Mouse (Mus musculus) brain, embryonic 18.5 days (tissue): ENCODE measurements at regions not wholly inside any gene's neighbourhood (a gene's known extent, or its start where the extent isn't known, plus 50 kb on each side); places are given as distances from the start of the nearest gene placed in this dataset.

Experiments used
- DNase-seq: peaks from one replicate; pipeline ENCODE4 v3.0.0-alpha.2; 2012; ENCODE audit warnings: low read depth, low spot score

DNA sequence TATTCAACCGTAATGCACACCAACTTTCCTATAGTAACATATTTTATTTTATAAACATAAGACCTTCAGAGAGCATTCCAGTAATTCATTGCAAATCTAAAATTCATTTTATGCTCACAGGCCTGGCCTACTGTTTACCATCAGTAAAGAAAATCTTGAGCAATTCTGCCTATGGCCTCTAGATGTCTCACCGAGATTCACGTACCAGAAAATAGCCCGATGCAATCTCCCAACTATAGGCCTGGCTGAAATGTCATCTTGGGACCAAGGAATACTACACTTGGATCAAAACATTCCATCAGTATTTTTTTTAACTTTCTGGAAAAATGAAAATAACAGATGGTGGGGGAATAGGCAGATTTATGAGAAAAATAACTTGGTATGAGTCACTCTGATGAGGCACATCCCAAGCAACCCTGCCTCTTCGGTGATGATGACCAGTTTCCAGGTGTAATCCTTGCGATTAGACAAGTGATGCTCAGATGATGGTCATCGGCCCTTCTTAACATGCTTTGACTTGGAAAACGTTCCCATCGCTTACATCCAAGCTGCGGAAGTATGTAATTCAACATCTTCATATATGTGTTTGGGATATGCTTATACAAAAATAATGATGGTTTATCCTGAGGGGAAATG is 439.9 kb downstream of the Nyap2 start:
- DNase-seq, result no peak

- DNase-seq, result no peak
Measured at GRCm38 (mm10) chr1:81520420-81521273, 443.9 kb downstream of the Nyap2 start.

DNA sequence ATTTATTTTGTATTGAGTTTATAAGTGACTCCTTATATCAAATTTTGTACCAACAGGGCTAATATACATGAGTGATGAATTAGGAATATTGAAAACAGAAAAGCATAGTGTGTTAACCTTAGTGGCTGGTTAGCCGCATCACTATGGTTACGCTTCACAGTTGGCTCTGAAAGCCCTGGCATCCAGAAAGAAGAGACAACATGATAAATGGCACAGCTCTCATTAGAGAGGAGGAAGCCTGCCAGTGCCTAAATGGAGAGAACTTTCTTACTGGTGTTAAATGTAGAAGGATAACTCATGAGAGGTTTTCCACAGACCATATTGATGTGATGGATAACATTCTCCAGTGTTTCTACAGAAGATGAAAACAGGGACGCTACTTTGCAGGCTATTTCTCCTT is 446.2 kb downstream of the Nyap2 start:
- DNase-seq, result no peak

DNA sequence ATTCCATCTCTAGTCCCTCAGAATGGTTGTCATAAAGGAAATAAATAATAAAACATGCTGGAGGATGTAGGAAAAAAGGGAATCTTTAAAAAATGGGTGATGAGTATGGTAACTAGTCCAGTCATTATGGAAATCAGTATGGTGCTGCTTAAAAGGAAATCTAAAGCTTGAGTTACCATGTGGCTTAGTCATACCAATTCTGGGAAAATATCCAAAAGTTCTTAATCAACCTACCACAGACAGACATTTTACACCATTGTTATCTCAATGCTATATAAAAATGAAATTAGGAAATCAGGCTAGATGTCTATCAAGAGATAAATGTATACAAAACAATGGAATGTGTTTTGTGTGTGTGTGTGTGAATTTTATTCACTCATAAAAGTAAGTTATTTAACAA is 449.1 kb downstream of the Nyap2 start:
- no peak for DNase-seq

- no peak for DNase-seq
Measured at GRCm38 (mm10) chr1:81537836-81538235, 461.1 kb downstream of the Nyap2 start.

- DNase-seq, result no peak
Measured at GRCm38 (mm10) chr1:81539591-81540311, 463.0 kb downstream of the Nyap2 start.

- DNase-seq, result no peak
Measured at GRCm38 (mm10) chr1:81548906-81549305, 472.2 kb downstream of the Nyap2 start.

DNA sequence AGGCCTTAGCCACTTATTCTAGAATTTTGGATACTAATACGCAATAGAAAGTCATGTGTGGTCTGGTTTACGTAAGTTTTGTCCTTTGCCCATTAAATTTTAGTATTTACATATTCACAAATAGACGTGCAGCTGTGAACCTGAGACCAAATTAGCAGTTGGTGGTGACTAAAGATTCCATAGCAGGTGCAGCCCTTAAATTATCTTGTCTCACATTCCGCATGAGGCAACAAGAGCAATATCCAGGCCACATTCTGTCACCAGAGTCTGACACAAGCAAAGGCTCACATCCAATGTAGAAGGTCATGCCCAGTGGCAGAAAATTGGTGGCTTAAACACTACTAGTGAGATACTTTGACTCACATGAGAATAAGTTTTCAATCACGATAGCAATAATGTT is 473.0 kb downstream of the Nyap2 start:
- DNase-seq, result no peak

DNA sequence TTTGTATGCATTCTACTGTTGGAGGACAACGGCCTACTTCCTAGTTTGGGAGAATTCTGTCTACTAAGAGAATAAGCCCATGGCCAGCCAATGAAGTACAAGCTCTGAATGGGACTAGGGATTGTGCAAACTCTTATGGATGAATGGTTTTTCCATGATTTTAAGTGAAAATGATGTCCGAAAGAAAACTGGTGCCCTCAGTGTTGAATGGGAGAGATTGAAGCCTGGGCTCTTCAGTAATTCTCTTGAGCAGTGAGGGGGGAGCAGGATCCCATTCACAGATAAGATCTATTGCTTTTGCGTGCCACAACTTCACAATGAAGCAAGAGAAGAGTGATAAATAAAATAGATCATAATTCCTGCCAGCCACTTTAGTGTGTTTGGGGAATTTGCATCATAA is 476.0 kb downstream of the Nyap2 start:
- no peak for DNase-seq

- DNase-seq, result no peak
Measured at GRCm38 (mm10) chr1:81576965-81577664, 500.4 kb downstream of the Nyap2 start.

- no peak for DNase-seq
Measured at GRCm38 (mm10) chr1:81577665-81578201, 501.0 kb downstream of the Nyap2 start.

DNA sequence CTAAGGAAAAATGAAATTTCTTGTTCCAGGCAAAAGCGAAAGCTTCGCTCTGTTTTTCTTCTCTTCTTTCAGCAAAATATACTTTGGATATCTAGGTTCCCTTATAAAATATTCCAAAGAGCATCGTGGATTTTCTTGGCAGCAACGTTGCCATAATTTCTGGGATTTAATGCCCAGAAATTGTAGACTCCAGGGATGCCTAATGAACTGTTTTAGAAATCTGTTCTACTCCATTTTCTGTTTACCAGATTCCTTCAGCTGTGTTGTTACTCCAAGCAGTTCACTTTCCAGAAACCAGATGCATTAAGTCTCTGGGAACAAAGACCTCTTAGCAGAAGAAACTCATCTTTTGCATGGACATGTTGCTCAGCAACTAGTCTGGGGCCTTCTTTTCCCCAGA is 504.5 kb downstream of the Nyap2 start:
- no peak for DNase-seq

DNA sequence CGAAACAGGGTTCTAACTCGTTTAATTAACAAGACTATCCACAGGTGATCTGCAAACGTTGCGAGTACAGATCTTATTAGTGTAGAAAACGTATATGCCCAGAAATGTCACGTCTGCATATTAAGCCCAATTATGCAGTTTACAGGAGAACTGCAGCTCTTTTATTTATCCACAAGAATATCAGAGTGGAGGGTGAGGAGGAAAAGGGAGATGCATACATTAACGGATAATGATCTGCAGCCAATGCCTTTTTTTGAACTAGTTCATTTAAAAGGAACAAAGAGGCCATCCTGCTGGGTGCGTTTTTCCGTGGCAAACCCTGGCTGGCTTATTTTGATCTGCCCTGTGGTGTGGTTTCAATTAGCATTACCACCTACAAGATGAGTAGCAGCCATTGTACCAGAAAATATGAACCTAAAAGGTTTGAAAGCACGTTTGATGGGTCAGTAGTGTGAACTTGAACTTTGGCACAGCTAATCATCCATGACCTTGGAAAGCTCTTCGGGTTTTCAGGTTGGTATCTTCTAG is 511.1 kb downstream of the Nyap2 start:
- no peak for DNase-seq

DNA sequence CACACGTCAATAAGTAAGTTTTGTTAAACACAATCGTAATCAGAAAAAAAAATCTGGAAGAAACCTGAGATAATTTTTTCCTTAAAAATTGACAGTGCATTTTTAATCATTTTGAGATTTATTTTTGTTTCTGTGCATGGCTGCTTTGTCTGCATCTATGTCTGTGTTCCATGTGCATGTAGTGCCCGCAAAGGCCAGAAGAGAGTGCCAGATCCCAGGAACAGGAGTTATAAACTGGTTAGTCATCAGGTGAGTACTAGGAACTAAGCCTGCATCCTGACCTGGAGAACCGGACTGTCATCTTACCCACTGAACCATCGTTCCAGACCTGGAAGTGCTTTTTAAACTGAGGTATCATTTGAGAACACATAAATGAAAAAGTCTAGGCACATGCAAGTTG is 514.9 kb downstream of the Nyap2 start:
- DNase-seq, result no peak

DNA sequence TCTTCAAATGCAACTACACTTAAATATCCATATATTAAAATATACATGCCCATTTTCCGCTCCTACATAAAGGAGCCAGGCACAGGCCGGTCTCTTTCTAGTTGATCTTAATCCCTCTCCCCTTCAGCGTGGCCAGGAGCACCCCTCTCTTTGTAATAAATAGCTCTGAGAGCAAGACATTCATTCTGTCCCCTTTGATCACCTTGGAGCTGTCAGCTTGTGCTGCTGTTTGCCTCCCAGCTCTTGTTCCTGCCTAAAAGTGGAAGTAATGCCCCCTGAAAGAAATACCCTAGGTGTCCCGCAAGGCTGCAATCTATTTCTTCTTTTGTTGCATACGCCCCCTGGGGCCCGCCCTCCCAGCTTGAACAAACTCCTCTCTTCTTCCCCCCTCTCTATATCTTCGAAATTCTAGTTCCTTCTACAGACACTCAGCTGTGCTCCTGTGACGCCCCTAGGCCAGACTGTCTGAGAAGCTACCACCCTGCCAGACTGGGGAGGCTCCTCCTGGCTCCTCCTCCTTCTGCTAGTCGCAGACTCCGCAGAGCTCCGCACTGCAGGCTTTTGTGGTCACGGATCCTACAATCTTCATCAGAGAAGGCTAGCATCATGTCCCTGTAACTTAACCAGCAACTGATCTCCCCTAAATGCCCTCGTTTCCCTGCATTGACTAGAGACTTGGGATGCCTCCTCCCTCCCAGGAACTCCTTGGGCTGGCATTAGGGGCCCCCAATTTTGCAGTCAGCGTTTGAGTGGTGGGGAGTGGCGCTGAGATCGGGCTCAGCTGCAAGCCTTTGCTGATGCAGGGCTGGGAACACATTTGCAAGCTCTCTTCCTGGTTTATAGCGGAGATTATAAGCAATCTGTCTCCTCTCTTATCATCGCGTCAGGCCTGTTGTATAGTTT is 516.8 kb downstream of the Nyap2 start:
- peak; percentile 72 for DNase-seq

GRCm38 (mm10) chr1:81594183-81594515 is 517.4 kb downstream of the Nyap2 start:
- DNase-seq, result no peak

DNA sequence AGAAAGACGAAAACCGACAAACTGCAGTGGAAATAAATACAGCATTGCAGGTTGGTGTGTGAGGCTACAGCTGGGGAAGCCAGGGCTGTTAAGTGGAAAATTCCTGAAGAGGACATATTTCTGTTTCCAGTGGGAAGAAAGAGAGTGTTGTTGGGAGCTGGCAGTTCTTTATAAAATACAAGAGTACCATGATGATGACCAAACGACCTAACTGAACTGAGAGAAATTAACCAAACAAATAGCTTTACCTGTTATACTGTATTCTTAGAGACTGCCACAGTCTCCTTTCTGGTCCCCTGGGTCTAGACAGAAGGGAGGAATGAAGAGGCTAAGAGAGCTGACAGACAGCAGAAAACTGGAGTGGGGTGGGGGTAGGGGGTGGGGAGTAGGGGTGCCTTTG is 517.9 kb downstream of the Nyap2 start:
- DNase-seq, result no peak

DNA sequence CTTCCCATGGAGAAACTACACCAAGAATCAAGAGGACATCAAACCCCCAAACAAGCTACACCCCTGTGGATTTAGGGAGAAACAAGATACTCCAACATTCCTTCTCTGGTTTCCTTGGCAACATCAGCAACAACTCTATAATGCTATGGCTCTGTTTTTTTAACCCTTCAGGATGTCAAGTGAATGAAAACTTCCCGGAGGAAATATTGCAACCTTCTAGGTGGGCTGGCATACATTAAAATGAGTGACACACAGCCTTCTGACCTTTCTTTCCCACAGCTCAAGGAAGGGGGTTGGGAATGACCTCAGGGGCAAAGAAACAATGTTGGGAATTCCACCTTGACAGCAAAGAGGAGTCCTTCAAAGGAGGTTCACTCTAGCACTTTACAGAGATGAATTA is 532.0 kb downstream of the Nyap2 start:
- no peak for DNase-seq

- DNase-seq, result no peak
Measured at GRCm38 (mm10) chr1:81618880-81619279, 542.1 kb downstream of the Nyap2 start.

- DNase-seq, result no peak
Measured at GRCm38 (mm10) chr1:81624141-81624540, 547.4 kb downstream of the Nyap2 start.

- no peak for DNase-seq
Measured at GRCm38 (mm10) chr1:81632704-81633103, 556.0 kb downstream of the Nyap2 start.
